Mouse (Mus musculus) retina, postnatal 1 day (tissue): ENCODE data around the gene Parm1.
A peak's percentile ranks its signal among the peaks of the same experiment; 100 is the strongest.

Experiments used
- DNase-seq: peaks from one replicate; pipeline ENCODE4 v3.0.0-alpha.2; 2012

The Parm1 gene

GRCm38 (mm10) chr5:91517480-91518301 is at the start of gene Parm1:
Gene Parm1 (plus strand): TSS chr5:91517615.
- peak; percentile 95 for DNase-seq

GRCm38 (mm10) chr5:91475241-91475640 is 42.2 kb upstream of the Parm1 start:
- DNase-seq, result peak; percentile 36

GRCm38 (mm10) chr5:91476863-91477262 is 40.6 kb upstream of the Parm1 start:
- no peak for DNase-seq

- DNase-seq, result no peak
Observed at GRCm38 (mm10) chr5:91478673-91479072, 38.7 kb upstream of the Parm1 start.

GRCm38 (mm10) chr5:91480129-91480528 is 37.3 kb upstream of the Parm1 start:
- DNase-seq, result no peak

- no peak for DNase-seq
Observed at GRCm38 (mm10) chr5:91484324-91484723, 33.1 kb upstream of the Parm1 start.

- DNase-seq, result no peak
Observed at GRCm38 (mm10) chr5:91494456-91494855, 23.0 kb upstream of the Parm1 start.

GRCm38 (mm10) chr5:91501361-91501760 is 16.1 kb upstream of the Parm1 start:
- DNase-seq, result no peak

- DNase-seq, result no peak
Observed at GRCm38 (mm10) chr5:91502366-91502765, 15.0 kb upstream of the Parm1 start.

- DNase-seq, result no peak
Observed at GRCm38 (mm10) chr5:91504320-91504922, 13.0 kb upstream of the Parm1 start.

- DNase-seq, result no peak
Observed at GRCm38 (mm10) chr5:91517077-91517476, 338 bp upstream of the Parm1 start.

- DNase-seq, result peak; percentile 21
Observed at GRCm38 (mm10) chr5:91518302-91518790, 931 bp downstream of the Parm1 start.

- DNase-seq, result peak; percentile 49
Observed at GRCm38 (mm10) chr5:91518946-91519345, 1.5 kb downstream of the Parm1 start.

GRCm38 (mm10) chr5:91519521-91519920 is 2.1 kb downstream of the Parm1 start:
- peak; percentile 34 for DNase-seq

GRCm38 (mm10) chr5:91532748-91533496 is 15.5 kb downstream of the Parm1 start:
- no peak for DNase-seq

GRCm38 (mm10) chr5:91559071-91559610 is 41.7 kb downstream of the Parm1 start:
- no peak for DNase-seq

- DNase-seq, result no peak
Observed at GRCm38 (mm10) chr5:91559711-91560110, 42.3 kb downstream of the Parm1 start.

GRCm38 (mm10) chr5:91561394-91561793 is 44.0 kb downstream of the Parm1 start:
- no peak for DNase-seq

- DNase-seq, result no peak
Observed at GRCm38 (mm10) chr5:91562486-91562885, 45.1 kb downstream of the Parm1 start.

GRCm38 (mm10) chr5:91564054-91564453 is 46.6 kb downstream of the Parm1 start:
- DNase-seq, result no peak

GRCm38 (mm10) chr5:91565458-91565857 is 48.0 kb downstream of the Parm1 start:
- DNase-seq, result no peak

- DNase-seq, result no peak
Observed at GRCm38 (mm10) chr5:91566591-91566990, 49.2 kb downstream of the Parm1 start.

GRCm38 (mm10) chr5:91574211-91574610 is 56.8 kb downstream of the Parm1 start:
- DNase-seq, result no peak
